Mouse (Mus musculus): ENCODE results near the gene Cerk. TPM values are rescaled to one million over a fixed set of nuclear protein-coding genes. Genes with fewer than 3 reads are reported as not detected.

The Cerk gene
- polyA plus RNA-seq, 1 experiment from 2014 or later: 6.1 TPM

DNA sequence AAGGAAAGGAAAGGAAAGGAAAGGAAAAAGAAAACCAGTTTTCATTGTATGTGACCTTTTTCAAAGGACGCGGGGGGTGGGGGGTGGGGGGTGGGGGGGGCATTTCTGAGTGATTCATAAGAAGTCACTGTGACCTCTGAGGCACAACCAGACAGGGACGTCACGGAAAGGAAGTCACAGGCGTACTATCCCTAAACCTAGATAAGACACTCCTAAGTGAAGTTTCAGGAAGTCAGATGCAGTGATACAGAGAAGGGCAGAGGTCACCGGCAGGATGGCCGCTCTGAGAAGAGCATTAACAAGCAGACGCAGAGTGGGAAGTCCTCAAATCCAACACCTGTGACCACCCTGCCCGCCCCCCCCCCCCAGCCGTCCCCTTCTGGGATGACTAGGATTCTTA, 25.0 kb downstream of the Cerk start:
- TF ChIP-seq EP300 (IDR thresholded peaks at IDR 0.05; ENCODE audit: low read depth) (no peak), CTCF (IDR thresholded peaks at IDR 0.05; ENCODE audit: low read depth) (no peak)
- no peak overlapping the region for H3K4me2 ChIP-seq (ENCODE audit: low read depth, low read length)
- no peak overlapping the region for H3K9ac ChIP-seq (replicated peaks)
- H3K4me3 ChIP-seq (ENCODE audit: low read depth, low read length): no peak overlapping the region
- H3K27me3 ChIP-seq (ENCODE audit: insufficient read depth, low read length): no peaks in the 10 kb centered on the region
- 51% methylated on average over 10 of the region's 10 CpGs for WGBS (ENCODE audit: insufficient replicate concordance)
- no peak for DNase-seq
- no peak overlapping the region for H3K27ac ChIP-seq (ENCODE audit: low read depth)
- H3K9me3 ChIP-seq (ENCODE audit: low read length): no peaks in the 10 kb centered on the region
- H3K36me3 ChIP-seq (replicated peaks; ENCODE audit: insufficient read depth, low read length): peaks cover 17% of the 10 kb centered on the region
- no peaks in the 10 kb centered on the region for H3K4me1 ChIP-seq (ENCODE audit: insufficient read depth)
- ATAC-seq: no peak

DNA sequence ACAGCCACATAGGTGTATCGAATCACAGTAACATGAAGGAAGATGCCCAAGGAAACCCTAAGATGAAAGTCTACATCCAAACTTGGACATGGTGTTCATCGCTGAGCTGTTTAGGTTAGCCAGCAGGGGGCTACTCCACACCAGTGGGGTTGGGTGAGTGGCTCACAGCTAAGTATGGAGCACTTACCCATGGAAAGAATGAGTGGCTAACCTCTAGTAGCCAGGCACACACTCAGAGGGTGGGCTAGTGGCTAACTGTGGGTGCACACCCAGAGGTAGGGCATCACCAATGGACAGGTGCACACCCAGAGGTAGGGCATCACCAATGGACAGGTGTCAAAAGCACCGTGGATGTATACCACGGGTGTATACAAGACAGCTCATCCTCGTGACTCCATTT, 26.2 kb downstream of the Cerk start:
- Histone ChIP-seq H3K9me3 (ENCODE audit: low read length) (no peaks in the 10 kb centered on the region), H3K4me1 (ENCODE audit: insufficient read depth) (no peaks in the 10 kb centered on the region), H3K36me3 (replicated peaks; ENCODE audit: insufficient read depth, low read length) (peaks cover 18% of the 10 kb centered on the region), H3K4me3 (ENCODE audit: low read depth, low read length) (no peak overlapping the region), H3K27ac (ENCODE audit: low read depth) (no peak overlapping the region), H3K4me2 (ENCODE audit: low read depth, low read length) (no peak overlapping the region), H3K9ac (replicated peaks) (no peak overlapping the region), H3K27me3 (ENCODE audit: insufficient read depth, low read length) (no peaks in the 10 kb centered on the region)
- TF ChIP-seq EP300 (IDR thresholded peaks at IDR 0.05; ENCODE audit: low read depth): no peak
- peak; percentile 58 for TF ChIP-seq CTCF (IDR thresholded peaks at IDR 0.05; ENCODE audit: low read depth)
- ATAC-seq (no peak), DNase-seq (no peak)
- 83% methylated on average over 5 of the region's 5 CpGs for WGBS (ENCODE audit: insufficient replicate concordance)

- no peaks in the 10 kb centered on the region for H3K9me3 ChIP-seq (ENCODE audit: low read length)
- H3K4me3 ChIP-seq (ENCODE audit: low read depth, low read length): no peak overlapping the region
- no peak overlapping the region for H3K27ac ChIP-seq (ENCODE audit: low read depth)
- peaks cover 23% of the 10 kb centered on the region for H3K36me3 ChIP-seq (replicated peaks; ENCODE audit: insufficient read depth, low read length)
- no peaks in the 10 kb centered on the region for H3K27me3 ChIP-seq (ENCODE audit: insufficient read depth, low read length)
- H3K4me2 ChIP-seq (ENCODE audit: low read depth, low read length): no peak overlapping the region
- no peak for TF ChIP-seq EP300 (IDR thresholded peaks at IDR 0.05; ENCODE audit: low read depth)
- TF ChIP-seq CTCF (IDR thresholded peaks at IDR 0.05; ENCODE audit: low read depth): peak; percentile 56
- H3K9ac ChIP-seq (replicated peaks): no peak overlapping the region
- 63% methylated on average over 16 of the region's 16 CpGs for WGBS (ENCODE audit: insufficient replicate concordance)
- no peaks in the 10 kb centered on the region for H3K4me1 ChIP-seq (ENCODE audit: insufficient read depth)
- ATAC-seq (peak; percentile 55), DNase-seq (no peak)
Measured at GRCm38 (mm10) chr15:86159093-86159492, 26.8 kb downstream of the Cerk start.

- Histone ChIP-seq H3K4me3 (ENCODE audit: low read depth, low read length) (no peak overlapping the region), H3K27ac (ENCODE audit: low read depth) (no peak overlapping the region), H3K27me3 (ENCODE audit: insufficient read depth, low read length) (no peaks in the 10 kb centered on the region), H3K4me2 (ENCODE audit: low read depth, low read length) (no peak overlapping the region), H3K36me3 (replicated peaks; ENCODE audit: insufficient read depth, low read length) (peaks cover 28% of the 10 kb centered on the region), H3K9ac (replicated peaks) (no peak overlapping the region), H3K4me1 (ENCODE audit: insufficient read depth) (no peaks in the 10 kb centered on the region), H3K9me3 (ENCODE audit: low read length) (no peaks in the 10 kb centered on the region)
- ATAC-seq (no peak), DNase-seq (no peak)
- 76% methylated on average over 5 of the region's 5 CpGs for WGBS (ENCODE audit: insufficient replicate concordance)
- TF ChIP-seq EP300 (IDR thresholded peaks at IDR 0.05; ENCODE audit: low read depth): no peak
Measured at GRCm38 (mm10) chr15:86156492-86156891, 29.4 kb downstream of the Cerk start.

- Histone ChIP-seq H3K36me3 (replicated peaks; ENCODE audit: insufficient read depth, low read length) (peaks cover 34% of the 10 kb centered on the region), H3K9me3 (ENCODE audit: low read length) (no peaks in the 10 kb centered on the region), H3K27me3 (ENCODE audit: insufficient read depth, low read length) (no peaks in the 10 kb centered on the region), H3K9ac (replicated peaks) (no peak overlapping the region), H3K4me1 (ENCODE audit: insufficient read depth) (no peaks in the 10 kb centered on the region), H3K4me2 (ENCODE audit: low read depth, low read length) (no peak overlapping the region), H3K4me3 (ENCODE audit: low read depth, low read length) (no peak overlapping the region), H3K27ac (ENCODE audit: low read depth) (no peak overlapping the region)
- no peak for TF ChIP-seq EP300 (IDR thresholded peaks at IDR 0.05; ENCODE audit: low read depth)
- TF ChIP-seq CTCF (IDR thresholded peaks at IDR 0.05; ENCODE audit: low read depth): no peak
- WGBS (ENCODE audit: insufficient replicate concordance): 85% methylated on average over 12 of the region's 12 CpGs
- ATAC-seq: no peak
- DNase-seq: no peak
Measured at GRCm38 (mm10) chr15:86153481-86153960, 32.4 kb downstream of the Cerk start.

DNA sequence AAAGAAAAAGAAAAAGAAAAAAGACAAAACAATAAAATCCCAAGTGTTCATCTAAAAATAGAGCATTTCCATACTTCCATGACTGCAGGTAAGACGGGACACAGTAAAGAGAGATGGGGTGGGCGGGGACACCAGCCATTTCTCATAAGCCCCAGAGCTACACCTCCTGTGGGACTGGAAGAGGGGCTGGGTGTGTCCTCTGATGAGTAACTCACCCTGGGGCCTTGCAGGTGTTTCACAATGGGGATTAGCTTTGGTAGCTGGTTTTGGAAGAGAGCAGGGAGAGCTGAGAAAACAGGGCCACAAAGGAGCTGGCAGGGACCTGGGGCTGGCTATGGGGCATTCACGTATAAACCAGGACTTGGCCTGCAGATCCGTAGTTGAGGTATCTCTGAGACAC, 35.3 kb downstream of the Cerk start:
- H3K27ac ChIP-seq (ENCODE audit: low read depth): no peak overlapping the region
- H3K4me2 ChIP-seq (ENCODE audit: low read depth, low read length): no peak overlapping the region
- no peak overlapping the region for H3K4me3 ChIP-seq (ENCODE audit: low read depth, low read length)
- DNase-seq (no peak), ATAC-seq (no peak)
- no peaks in the 10 kb centered on the region for H3K27me3 ChIP-seq (ENCODE audit: insufficient read depth, low read length)
- peaks cover 46% of the 10 kb centered on the region for H3K36me3 ChIP-seq (replicated peaks; ENCODE audit: insufficient read depth, low read length)
- no peak overlapping the region for H3K9ac ChIP-seq (replicated peaks)
- H3K4me1 ChIP-seq (ENCODE audit: insufficient read depth): no peaks in the 10 kb centered on the region
- H3K9me3 ChIP-seq (ENCODE audit: low read length): no peaks in the 10 kb centered on the region
- TF ChIP-seq CTCF (IDR thresholded peaks at IDR 0.05; ENCODE audit: low read depth) (no peak), EP300 (IDR thresholded peaks at IDR 0.05; ENCODE audit: low read depth) (no peak)
- WGBS (ENCODE audit: insufficient replicate concordance): 79% methylated on average over 4 of the region's 4 CpGs

DNA sequence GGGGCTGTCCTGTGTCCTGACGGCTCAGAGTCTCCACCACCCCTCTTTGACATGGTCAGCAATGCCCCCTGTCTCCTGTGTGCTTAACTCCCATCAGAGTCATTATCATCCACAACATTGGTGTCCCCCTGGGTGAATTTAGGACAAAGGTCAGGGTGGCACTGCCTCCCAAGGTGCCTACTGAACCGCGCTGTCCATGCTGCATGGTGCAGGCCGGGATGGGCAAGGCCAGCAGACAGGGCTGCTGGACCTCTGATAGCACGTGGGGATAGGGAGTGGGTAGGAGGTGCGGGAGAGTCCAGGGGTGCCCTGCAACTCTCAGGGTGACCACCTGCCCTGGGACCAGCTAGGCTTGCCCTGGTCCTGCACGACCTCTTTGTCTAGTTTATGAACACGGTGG, 39.0 kb downstream of the Cerk start:
- H3K36me3 ChIP-seq (replicated peaks; ENCODE audit: insufficient read depth, low read length): peaks cover 47% of the 10 kb centered on the region
- no peaks in the 10 kb centered on the region for H3K27me3 ChIP-seq (ENCODE audit: insufficient read depth, low read length)
- no peak overlapping the region for H3K27ac ChIP-seq (ENCODE audit: low read depth)
- WGBS (ENCODE audit: insufficient replicate concordance): 80% methylated on average over 8 of the region's 8 CpGs
- no peak overlapping the region for H3K4me2 ChIP-seq (ENCODE audit: low read depth, low read length)
- no peak overlapping the region for H3K9ac ChIP-seq (replicated peaks)
- H3K4me1 ChIP-seq (ENCODE audit: insufficient read depth): no peaks in the 10 kb centered on the region
- ATAC-seq (no peak), DNase-seq (no peak)
- H3K9me3 ChIP-seq (ENCODE audit: low read length): no peaks in the 10 kb centered on the region
- no peak overlapping the region for H3K4me3 ChIP-seq (ENCODE audit: low read depth, low read length)
- no peak for TF ChIP-seq EP300 (IDR thresholded peaks at IDR 0.05; ENCODE audit: low read depth)
- no peak for TF ChIP-seq CTCF (IDR thresholded peaks at IDR 0.05; ENCODE audit: low read depth)

Measured in liver, postnatal 0 days (tissue).